ENCODE assay signal across 17 mouse cellular contexts in genomic region chr8:11225577-11226434, GRCm38 (mm10).
DNase-seq lines count a peak whose midpoint lies in the region; ATAC-seq and TF ChIP-seq lines count a peak whose summit lies in the region.
"Had no signal": no experiment of that assay in that cellular context is flagged by ENCODE, and none has a peak within 500 bp of the region (broad histone marks: within the 10 kb centered on the region; RNA-seq: fewer than 3 reads in every experiment).

No protein-coding gene starts in this region.

- no peak overlapping the region for H3K4me3 ChIP-seq in lung, postnatal 0 days (ENCODE audit: low read depth, low read length)
- H3K4me3 ChIP-seq: embryonic facial prominence, embryonic 10.5 days; forebrain, embryonic 13.5 days; heart, embryonic 12.5 days; hindbrain, embryonic 10.5 days had no signal

- H3K36me3 ChIP-seq in lung, postnatal 0 days (ENCODE audit: insufficient read depth, low read length) = peaks cover 60% of the 10 kb centered on the region
- H3K36me3 ChIP-seq: G1E had no signal

- no peaks in the 10 kb centered on the region for H3K9me3 ChIP-seq in lung, postnatal 0 days (ENCODE audit: low read length)
- H3K9me3 ChIP-seq: embryonic facial prominence, embryonic 10.5 days; forebrain, embryonic 13.5 days; G1E; heart, embryonic 12.5 days; hindbrain, embryonic 10.5 days had no signal

- no peak for TF ChIP-seq POLR2A in brain, embryonic 14.5 days (IDR thresholded peaks at IDR 0.05; ENCODE audit: borderline replicate concordance, extremely low read depth, insufficient read depth, insufficient read length, poor library complexity, severe bottlenecking)

- H3K4me2 ChIP-seq in lung, postnatal 0 days (replicated peaks; ENCODE audit: low read depth, low read length) = no peak overlapping the region
- H3K4me2 ChIP-seq: forebrain, embryonic 13.5 days; heart, embryonic 12.5 days; hindbrain, embryonic 14.5 days had no signal

- TF ChIP-seq EP300 in lung, postnatal 0 days (IDR thresholded peaks at IDR 0.05) = peak; percentile 60; the same call in 1 of the 2 replicates

- DNase-seq in lung, postnatal 0 days (ENCODE audit: low spot score) = peak; percentile 81
- no peak for DNase-seq in lung, postnatal 4 days
- DNase-seq in brain, embryonic 14.5 days (ENCODE audit: low read depth) = peak; percentile 31
- DNase-seq in cerebellum, postnatal 36 days = no peak
- no peak for DNase-seq in layer of hippocampus, postnatal 25 days (ENCODE audit: extremely low spot score in 1 of 2, low spot score in 1 of 2)
- DNase-seq: adrenal gland, postnatal 14 days; cerebellum, adult 18-20 months; cerebellum, adult 9-11 months; forebrain, postnatal 0 days; gastrocnemius, postnatal 14 days had no signal

- no peak overlapping the region for H3K27ac ChIP-seq in lung, postnatal 0 days (ENCODE audit: low read length)
- H3K27ac ChIP-seq: embryonic facial prominence, embryonic 10.5 days; forebrain, embryonic 13.5 days; hindbrain, embryonic 10.5 days; hindbrain, embryonic 14.5 days had no signal

- no peaks in the 10 kb centered on the region for H3K27me3 ChIP-seq in lung, postnatal 0 days (replicated peaks; ENCODE audit: insufficient read depth, low read length)
- H3K27me3 ChIP-seq: forebrain, embryonic 13.5 days; heart, embryonic 12.5 days had no signal

- H3K9ac ChIP-seq in lung, postnatal 0 days (replicated peaks; ENCODE audit: low read depth) = no peak overlapping the region
- H3K9ac ChIP-seq: forebrain, embryonic 13.5 days; forebrain, postnatal 0 days; heart, embryonic 12.5 days; hindbrain, embryonic 14.5 days had no signal

- 68% methylated on average over 13 of the region's 13 CpGs for WGBS in lung, postnatal 0 days

- H3K4me1 ChIP-seq in lung, postnatal 0 days (ENCODE audit: insufficient read depth, low read depth, low read length) = no peaks in the 10 kb centered on the region

- TF ChIP-seq CTCF in lung, postnatal 0 days (IDR thresholded peaks at IDR 0.05) = no peak
- TF ChIP-seq CTCF in brain, embryonic 14.5 days (IDR thresholded peaks at IDR 0.05; ENCODE audit: borderline replicate concordance, extremely low read depth, insufficient read depth, insufficient read length) = no peak

- peak; percentile 88 for ATAC-seq in lung, postnatal 0 days
- peak; percentile 92 for ATAC-seq in megakaryocyte, adult 5-6 weeks (ENCODE audit: poor library complexity, severe bottlenecking)
- ATAC-seq: forebrain, embryonic 13.5 days; forebrain, postnatal 0 days had no signal

Comparison
In these comparisons a context has a peak if more than half of its experiments do, and no peak if none do; other contexts are left out.
1. DNase-seq: peak in lung, postnatal 0 days (single experiment) and brain, embryonic 14.5 days (single experiment); none in lung, postnatal 4 days (0 of 2), cerebellum, postnatal 36 days (0 of 2) and layer of hippocampus, postnatal 25 days (0 of 2).